Mouse (Mus musculus) c-Kit-positive CD71-positive TER-119-negative erythroid progenitor cells, embryonic 14.5 days (primary cell): ENCODE results near the gene Jmjd1c.

Experiments
- DNase-seq: peaks from one replicate; pipeline ENCODE4 v3.0.0-alpha.2; 2013; ENCODE audit warnings: low read depth

Jmjd1c gene

GRCm38 (mm10) chr10:67299285-67299684 is 203.4 kb downstream of the Jmjd1c start:
- DNase-seq: no peak

DNA sequence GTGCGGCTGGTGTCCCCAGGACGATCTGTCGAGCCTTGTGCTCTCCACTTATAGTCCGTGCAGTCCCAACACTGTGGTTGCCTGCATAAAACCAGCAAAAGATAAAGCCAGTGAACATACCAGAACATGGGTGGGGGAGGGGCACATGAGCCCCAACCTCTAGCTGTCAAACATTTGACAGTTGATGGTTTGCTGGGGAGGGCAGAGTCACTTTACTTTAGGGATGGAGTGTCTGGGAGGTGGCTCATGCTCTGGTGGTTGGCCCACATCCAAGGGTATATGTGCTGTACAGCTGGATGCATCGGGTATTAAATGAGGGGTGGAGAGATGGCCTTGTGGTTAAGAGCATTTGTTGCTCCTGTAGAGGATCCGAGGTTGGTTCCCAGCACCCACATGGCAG is 205.1 kb downstream of the Jmjd1c start:
- DNase-seq: no peak

DNA sequence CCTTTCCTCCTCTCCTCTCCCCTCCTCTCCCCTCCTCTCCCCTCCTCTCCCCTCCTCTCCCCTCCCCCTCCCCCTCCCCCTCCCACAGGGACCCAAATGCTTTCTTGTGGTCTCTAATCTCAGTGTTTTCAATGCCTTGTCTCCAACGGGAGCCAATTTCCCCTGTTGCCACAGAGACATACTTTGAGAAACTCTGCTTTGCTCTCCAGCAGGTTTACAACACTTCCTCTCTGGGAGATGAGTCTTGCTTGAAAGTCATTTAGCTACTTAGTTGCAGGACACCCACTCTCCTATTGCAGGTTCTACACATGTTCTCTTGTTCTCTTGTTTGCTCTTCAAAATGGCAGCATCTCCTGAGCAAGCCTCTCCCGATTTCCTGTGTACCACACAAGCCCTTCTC is 206.4 kb downstream of the Jmjd1c start:
- DNase-seq: no peak
